Mouse (Mus musculus) neural tube, embryonic 14.5 days (tissue): Measurements from ENCODE around the gene Col6a6. TPM values are rescaled to one million over a fixed set of nuclear protein-coding genes. Genes with fewer than 3 reads are reported as not detected.

Experiments used
- ATAC-seq: fragments of 200-750 bp; cut with Nextera tagmentation; 2 replicates; pipeline ENCODE4 v1.8.0; 2017; ENCODE audit warnings: low read depth, mild to moderate bottlenecking, moderate TSS enrichment, moderate library complexity
- H3K27ac ChIP-seq: fragments of 300-500 bp; sonication (generic); 2 replicates; pipeline ENCODE4 v1.5.1; 2014; ENCODE audit warnings: low read depth, mild to moderate bottlenecking, control low read depth, low read length, moderate library complexity, mixed read lengths
- H3K27me3 ChIP-seq: fragments of 300-500 bp; sonication (generic); 2 replicates; pipeline ENCODE4 v1.6.1; 2014; ENCODE audit warnings: low read length; ENCODE audit not compliant: control insufficient read depth, insufficient read depth
- H3K36me3 ChIP-seq: fragments of 300-500 bp; sonication (generic); 2 replicates; pipeline ENCODE4 v1.6.1; 2014; ENCODE audit warnings: low read length, mixed read lengths; ENCODE audit not compliant: control insufficient read depth, insufficient read depth
- H3K4me1 ChIP-seq: fragments of 300-500 bp; sonication (generic); 2 replicates; pipeline ENCODE4 v1.6.1; 2014; ENCODE audit warnings: low read length; ENCODE audit not compliant: control insufficient read depth, insufficient read depth
- H3K4me2 ChIP-seq: fragments of 300-500 bp; sonication (generic); 2 replicates; pipeline ENCODE4 v1.6.1; 2014; ENCODE audit warnings: mild to moderate bottlenecking, low read depth, low read length, control low read depth
- H3K4me3 ChIP-seq: fragments of 300-500 bp; sonication (generic); 2 replicates; pipeline ENCODE4 v1.5.1; 2014; ENCODE audit warnings: low read depth, low read length, control low read depth, mixed read lengths
- H3K9ac ChIP-seq: fragments of 300-500 bp; sonication (generic); replicated peaks from 2 replicates; pipeline ENCODE4 v1.6.1; 2014; ENCODE audit warnings: low read depth, mild to moderate bottlenecking, control low read depth, low read length, mixed read lengths
- H3K9me3 ChIP-seq: fragments of 300-500 bp; sonication (generic); 2 replicates; pipeline ENCODE4 v1.6.1; 2016; ENCODE audit warnings: low read length; ENCODE audit not compliant: control insufficient read depth
- WGBS: fragments of 180-500 bp; shearing (Covaris S2); extraction: QIAGEN DNeasy Blood & Tissue Kit; methylation state at CpG from one replicate; pipeline ENCODE4 v1.1.7; 2014; 5-methylcytosine and 5-hydroxymethylcytosine counted together
- polyA plus RNA-seq: library from polyadenylated mRNA; unstranded; fragments of >200 nt; fragmentation: Nextera tagmentation; extraction: Ambion mirVana; gene quantifications from 2 replicates; pipeline ENCODE4 v1.2.1, GENCODE M21; 2014

The Col6a6 gene
- polyA plus RNA-seq, 1 experiment from 2014 or later = 0.19 TPM

GRCm38 (mm10) chr9:105788203-105788602 is 39.8 kb downstream of the Col6a6 start:
- 58% methylated on average over 3 of the region's 3 CpGs for WGBS
- Histone ChIP-seq H3K4me1 (no peaks in the 10 kb centered on the region), H3K27ac (no peak overlapping the region), H3K9ac (no peak overlapping the region), H3K9me3 (no peaks in the 10 kb centered on the region), H3K4me3 (no peak overlapping the region), H3K27me3 (no peaks in the 10 kb centered on the region), H3K4me2 (no peak overlapping the region), H3K36me3 (no peaks in the 10 kb centered on the region)
- no peak for ATAC-seq

GRCm38 (mm10) chr9:105787800-105788199 is 40.2 kb downstream of the Col6a6 start:
- ATAC-seq = no peak
- Histone ChIP-seq H3K36me3 (no peaks in the 10 kb centered on the region), H3K27ac (no peak overlapping the region), H3K4me1 (no peaks in the 10 kb centered on the region), H3K4me3 (no peak overlapping the region), H3K9me3 (no peaks in the 10 kb centered on the region), H3K4me2 (no peak overlapping the region), H3K27me3 (no peaks in the 10 kb centered on the region), H3K9ac (no peak overlapping the region)
- WGBS = 82% methylated on average over 11 of the region's 11 CpGs

GRCm38 (mm10) chr9:105784026-105784425 is 43.9 kb downstream of the Col6a6 start:
- WGBS = 87% methylated on average over 4 of the region's 4 CpGs
- ATAC-seq = no peak
- no peak overlapping the region for H3K27ac ChIP-seq
- H3K27me3 ChIP-seq = no peaks in the 10 kb centered on the region
- no peak overlapping the region for H3K4me3 ChIP-seq
- H3K9ac ChIP-seq = no peak overlapping the region
- H3K36me3 ChIP-seq = no peaks in the 10 kb centered on the region
- H3K9me3 ChIP-seq = no peaks in the 10 kb centered on the region
- no peaks in the 10 kb centered on the region for H3K4me1 ChIP-seq
- H3K4me2 ChIP-seq = no peak overlapping the region

- no peak overlapping the region for H3K4me3 ChIP-seq
- WGBS = 96% methylated on average over 15 of the region's 15 CpGs
- no peaks in the 10 kb centered on the region for H3K9me3 ChIP-seq
- H3K27ac ChIP-seq = no peak overlapping the region
- H3K9ac ChIP-seq = no peak overlapping the region
- H3K36me3 ChIP-seq = no peaks in the 10 kb centered on the region
- H3K4me1 ChIP-seq = no peaks in the 10 kb centered on the region
- no peaks in the 10 kb centered on the region for H3K27me3 ChIP-seq
- H3K4me2 ChIP-seq = no peak overlapping the region
- no peak for ATAC-seq
Observed at GRCm38 (mm10) chr9:105780696-105781095, 47.3 kb downstream of the Col6a6 start.

- Histone ChIP-seq H3K9ac (no peak overlapping the region), H3K4me2 (no peak overlapping the region), H3K9me3 (no peaks in the 10 kb centered on the region), H3K4me3 (no peak overlapping the region), H3K27me3 (no peaks in the 10 kb centered on the region), H3K36me3 (no peaks in the 10 kb centered on the region), H3K4me1 (no peaks in the 10 kb centered on the region), H3K27ac (no peak overlapping the region)
- ATAC-seq = no peak
- WGBS = 95% methylated on average over 6 of the region's 6 CpGs
Observed at GRCm38 (mm10) chr9:105778741-105779140, 49.2 kb downstream of the Col6a6 start.

- Histone ChIP-seq H3K27me3 (no peaks in the 10 kb centered on the region), H3K27ac (no peak overlapping the region), H3K9ac (no peak overlapping the region), H3K4me1 (no peaks in the 10 kb centered on the region), H3K4me3 (no peak overlapping the region), H3K4me2 (no peak overlapping the region), H3K36me3 (no peaks in the 10 kb centered on the region), H3K9me3 (no peaks in the 10 kb centered on the region)
- ATAC-seq = no peak
- WGBS = 76% methylated on average over 7 of the region's 7 CpGs
Observed at GRCm38 (mm10) chr9:105774878-105775277, 53.1 kb downstream of the Col6a6 start.

GRCm38 (mm10) chr9:105774321-105774720 is 53.6 kb downstream of the Col6a6 start:
- H3K9ac ChIP-seq = no peak overlapping the region
- no peak overlapping the region for H3K4me2 ChIP-seq
- no peaks in the 10 kb centered on the region for H3K9me3 ChIP-seq
- no peaks in the 10 kb centered on the region for H3K36me3 ChIP-seq
- H3K4me1 ChIP-seq = no peaks in the 10 kb centered on the region
- no peaks in the 10 kb centered on the region for H3K27me3 ChIP-seq
- no peak for ATAC-seq
- WGBS = 91% methylated on average over 19 of the region's 19 CpGs
- H3K27ac ChIP-seq = no peak overlapping the region
- no peak overlapping the region for H3K4me3 ChIP-seq

- no peak for ATAC-seq
Observed at GRCm38 (mm10) chr9:105771380-105771779, 56.6 kb downstream of the Col6a6 start.

GRCm38 (mm10) chr9:105770690-105771089 is 57.3 kb downstream of the Col6a6 start:
- 67% methylated on average over 7 of the region's 7 CpGs for WGBS
- Histone ChIP-seq H3K4me1 (no peaks in the 10 kb centered on the region), H3K27me3 (no peaks in the 10 kb centered on the region), H3K4me3 (no peak overlapping the region), H3K9me3 (no peaks in the 10 kb centered on the region), H3K9ac (no peak overlapping the region), H3K4me2 (no peak overlapping the region), H3K36me3 (no peaks in the 10 kb centered on the region), H3K27ac (no peak overlapping the region)
- ATAC-seq = no peak

More at GRCm38 (mm10) chr9:105771380-105771779, 56.6 kb downstream of the Col6a6 start:
- Histone ChIP-seq H3K9me3 (no peaks in the 10 kb centered on the region), H3K4me2 (no peak overlapping the region), H3K9ac (no peak overlapping the region), H3K36me3 (no peaks in the 10 kb centered on the region), H3K27ac (no peak overlapping the region), H3K4me1 (no peaks in the 10 kb centered on the region), H3K27me3 (no peaks in the 10 kb centered on the region), H3K4me3 (no peak overlapping the region)
- 75% methylated on average over 3 of the region's 3 CpGs for WGBS

- Histone ChIP-seq H3K4me2 (no peak overlapping the region), H3K27ac (no peak overlapping the region), H3K27me3 (no peaks in the 10 kb centered on the region), H3K36me3 (no peaks in the 10 kb centered on the region), H3K9me3 (no peaks in the 10 kb centered on the region), H3K4me3 (no peak overlapping the region), H3K9ac (no peak overlapping the region), H3K4me1 (no peaks in the 10 kb centered on the region)
- no peak for ATAC-seq
- 77% methylated on average over 2 of the region's 2 CpGs for WGBS
Observed at GRCm38 (mm10) chr9:105765891-105766290, 62.1 kb downstream of the Col6a6 start.
